Mouse (Mus musculus): ENCODE data around the gene Elk3. TPM values are rescaled to one million over a fixed set of nuclear protein-coding genes. Genes with fewer than 3 reads are reported as not detected.

Elk3 gene
- total RNA-seq, 4 experiments from 2014 or later: 7.4 to 12.3 (median 9.6) TPM

- no peak for DNase-seq (ENCODE audit: low spot score in 2 of 2)
Observed at GRCm38 (mm10) chr10:93297774-93298173, 13.2 kb downstream of the Elk3 start.

- DNase-seq (ENCODE audit: low spot score in 2 of 2): no peak
Observed at GRCm38 (mm10) chr10:93294547-93295219, 16.3 kb downstream of the Elk3 start.

GRCm38 (mm10) chr10:93293621-93294020 lies 17.3 kb downstream of the Elk3 start:
- DNase-seq (ENCODE audit: low spot score in 2 of 2): no peak

- DNase-seq (ENCODE audit: low spot score in 2 of 2): no peak
Observed at GRCm38 (mm10) chr10:93291843-93292242, 19.1 kb downstream of the Elk3 start.

GRCm38 (mm10) chr10:93291352-93291751 lies 19.6 kb downstream of the Elk3 start:
- no peak for DNase-seq (ENCODE audit: low spot score in 2 of 2)

GRCm38 (mm10) chr10:93289404-93289803 lies 21.5 kb downstream of the Elk3 start:
- no peak for DNase-seq (ENCODE audit: low spot score in 2 of 2)

GRCm38 (mm10) chr10:93288336-93288735 lies 22.6 kb downstream of the Elk3 start:
- no peak for DNase-seq (ENCODE audit: low spot score in 2 of 2)

- no peak for DNase-seq (ENCODE audit: low spot score in 2 of 2)
Observed at GRCm38 (mm10) chr10:93287551-93288145, 23.3 kb downstream of the Elk3 start.

GRCm38 (mm10) chr10:93285489-93285888 lies 25.4 kb downstream of the Elk3 start:
- no peak for DNase-seq (ENCODE audit: low spot score in 2 of 2)

- DNase-seq (ENCODE audit: low spot score in 2 of 2): no peak
Observed at GRCm38 (mm10) chr10:93283258-93283657, 27.7 kb downstream of the Elk3 start.

- DNase-seq (ENCODE audit: low spot score in 2 of 2): no peak
Observed at GRCm38 (mm10) chr10:93282526-93282964, 28.4 kb downstream of the Elk3 start.

- no peak for DNase-seq (ENCODE audit: low spot score in 2 of 2)
Observed at GRCm38 (mm10) chr10:93281092-93281491, 29.8 kb downstream of the Elk3 start.

GRCm38 (mm10) chr10:93280586-93280985 lies 30.3 kb downstream of the Elk3 start:
- peak in 1 of 2 experiments; percentile 83 for DNase-seq (ENCODE audit: low spot score in 2 of 2)

- DNase-seq (ENCODE audit: low spot score in 2 of 2): no peak
Observed at GRCm38 (mm10) chr10:93279062-93279461, 31.9 kb downstream of the Elk3 start.

- no peak for DNase-seq (ENCODE audit: low spot score in 2 of 2)
Observed at GRCm38 (mm10) chr10:93278361-93278760, 32.6 kb downstream of the Elk3 start.

- DNase-seq (ENCODE audit: low spot score in 2 of 2): no peak
Observed at GRCm38 (mm10) chr10:93276857-93277256, 34.1 kb downstream of the Elk3 start.

- DNase-seq (ENCODE audit: low spot score in 2 of 2): peak in 1 of 2 experiments; percentile 81
Observed at GRCm38 (mm10) chr10:93276349-93276763, 34.6 kb downstream of the Elk3 start.

- peak; percentile 78 to 97 for DNase-seq (ENCODE audit: low spot score in 2 of 2)
Observed at GRCm38 (mm10) chr10:93275212-93276136, 35.5 kb downstream of the Elk3 start.

- no peak for DNase-seq (ENCODE audit: low spot score in 2 of 2)
Observed at GRCm38 (mm10) chr10:93274277-93274696, 36.6 kb downstream of the Elk3 start.

- DNase-seq (ENCODE audit: low spot score in 2 of 2): no peak
Observed at GRCm38 (mm10) chr10:93272986-93273982, 37.7 kb downstream of the Elk3 start.

- no peak for DNase-seq (ENCODE audit: low spot score in 2 of 2)
Observed at GRCm38 (mm10) chr10:93271831-93272230, 39.1 kb downstream of the Elk3 start.

Measured in left cerebral cortex, adult 8-10 months (tissue).